Comparison of ENCODE assay signal across 9 mouse cellular contexts in genomic region chr17:85686476-85687420, GRCm38 (mm10). TPM values are rescaled to one million over a fixed set of nuclear protein-coding genes. Genes with fewer than 3 reads are reported as not detected.
DNase-seq lines count a peak whose midpoint lies in the region; ATAC-seq and TF ChIP-seq lines count a peak whose summit lies in the region.
"Had no signal": no experiment of that assay in that cellular context is flagged by ENCODE, and none has a peak within 500 bp of the region (broad histone marks: within the 10 kb centered on the region; RNA-seq: fewer than 3 reads in every experiment).

No protein-coding gene starts in this region.

- ATAC-seq in hindbrain, embryonic 16.5 days, result no peak
- ATAC-seq in midbrain, postnatal 0 days (ENCODE audit: low FRiP score), result no peak

- H3K27me3 ChIP-seq in kidney, adult 2 months (replicated peaks; ENCODE audit: control insufficient read depth, insufficient read depth, low read length), result peaks cover 9% of the 10 kb centered on the region
- peaks cover 98% of the 10 kb centered on the region for H3K27me3 ChIP-seq in embryonic facial prominence, embryonic 10.5 days (replicated peaks; ENCODE audit: low read depth, poor library complexity, severe bottlenecking)
- peaks cover 59% of the 10 kb centered on the region for H3K27me3 ChIP-seq in hindbrain, embryonic 16.5 days (replicated peaks; ENCODE audit: control insufficient read depth, insufficient read depth, low read length)
- H3K27me3 ChIP-seq in midbrain, postnatal 0 days (ENCODE audit: insufficient read depth, low read length), result peaks cover 77% of the 10 kb centered on the region
- H3K27me3 ChIP-seq: CH12.LX had no signal

- no peak for TF ChIP-seq POLR2A in kidney, adult 2 months (IDR thresholded peaks at IDR 0.05; ENCODE audit: low read depth, low read length)

- H3K36me3 ChIP-seq in kidney, adult 2 months (ENCODE audit: control insufficient read depth, insufficient read depth, low read length), result no peaks in the 10 kb centered on the region
- H3K36me3 ChIP-seq in embryonic facial prominence, embryonic 10.5 days (replicated peaks), result peaks cover 21% of the 10 kb centered on the region
- H3K36me3 ChIP-seq in hindbrain, embryonic 16.5 days (ENCODE audit: control insufficient read depth, insufficient read depth, low read length), result no peaks in the 10 kb centered on the region
- no peaks in the 10 kb centered on the region for H3K36me3 ChIP-seq in midbrain, postnatal 0 days (ENCODE audit: insufficient read depth, low read length)

- 0 out of 2 replicates have a peak overlapping the region, but pooled peaks have one; percentile 47 for H3K4me3 ChIP-seq in kidney, adult 2 months (ENCODE audit: insufficient read depth, low read depth, low read length)
- H3K4me3 ChIP-seq in embryonic facial prominence, embryonic 10.5 days, result peak overlapping the region; percentile 70
- peak overlapping the region; percentile 41 for H3K4me3 ChIP-seq in hindbrain, embryonic 16.5 days (ENCODE audit: low read length)
- peak overlapping the region; percentile 31; the same call in 1 of the 2 replicates for H3K4me3 ChIP-seq in midbrain, postnatal 0 days (ENCODE audit: low read depth, low read length)

- no peak for TF ChIP-seq CTCF in kidney, adult 2 months (conservative IDR thresholded peaks at IDR 0.05; ENCODE audit: insufficient read depth, insufficient read length, low read depth, low read length)
- TF ChIP-seq CTCF in midbrain, postnatal 0 days (IDR thresholded peaks at IDR 0.05), result no peak

- no peak for DNase-seq in kidney, adult 2 months
- no peak for DNase-seq in kidney, postnatal 14 days
- DNase-seq in embryonic facial prominence, embryonic 10.5 days (ENCODE audit: low spot score), result peak; percentile 50
- DNase-seq in midbrain, postnatal 0 days (ENCODE audit: low spot score), result no peak
- no peak for DNase-seq in cerebellum, adult 9-10 months
- no peak for DNase-seq in left cerebral cortex, postnatal 14 days (ENCODE audit: low spot score in 2 of 2)
- no peak for DNase-seq in cerebellum, adult 18-20 months

- WGBS in kidney, adult 2 months, result 11% methylated on average over 42 of the region's 42 CpGs
- WGBS in embryonic facial prominence, embryonic 10.5 days, result 1% methylated on average over 42 of the region's 42 CpGs
- 3% methylated on average over 42 of the region's 42 CpGs for WGBS in hindbrain, embryonic 16.5 days
- 2% methylated on average over 42 of the region's 42 CpGs for WGBS in midbrain, postnatal 0 days

- intact Hi-C loops in left cerebral cortex, postnatal 14 days (cut with DNase I), result loop anchor here (5.0 kb wide), 3 partner anchors 64 to 199 kb away; no protein-coding TSS in a partner anchor

- H3K4me1 ChIP-seq in kidney, adult 2 months (ENCODE audit: control insufficient read depth, insufficient read depth, low read length), result peaks cover 5% of the 10 kb centered on the region; the same call in 1 of the 2 replicates
- H3K4me1 ChIP-seq in embryonic facial prominence, embryonic 10.5 days, result peaks cover 82% of the 10 kb centered on the region
- H3K4me1 ChIP-seq in hindbrain, embryonic 16.5 days (ENCODE audit: control insufficient read depth, insufficient read depth, low read depth, low read length), result peaks cover 9% of the 10 kb centered on the region
- H3K4me1 ChIP-seq in midbrain, postnatal 0 days (ENCODE audit: insufficient read depth, low read length), result no peaks in the 10 kb centered on the region

- peak overlapping the region; percentile 61 for H3K4me2 ChIP-seq in hindbrain, embryonic 16.5 days (ENCODE audit: low read length)
- no peak overlapping the region for H3K4me2 ChIP-seq in midbrain, postnatal 0 days (ENCODE audit: low read depth, low read length, poor library complexity, severe bottlenecking)

- no peak overlapping the region for H3K27ac ChIP-seq in kidney, adult 2 months (ENCODE audit: insufficient read depth, low read depth, low read length)
- peak overlapping the region; percentile 89 for H3K27ac ChIP-seq in embryonic facial prominence, embryonic 10.5 days (replicated peaks)
- no peak overlapping the region for H3K27ac ChIP-seq in hindbrain, embryonic 16.5 days (ENCODE audit: low read depth, low read length)
- no peak overlapping the region for H3K27ac ChIP-seq in midbrain, postnatal 0 days (ENCODE audit: low read depth, low read length)

- H3K9ac ChIP-seq in hindbrain, embryonic 16.5 days (ENCODE audit: low read depth, low read length), result no peak overlapping the region
- no peak overlapping the region for H3K9ac ChIP-seq in midbrain, postnatal 0 days (replicated peaks; ENCODE audit: low read length, poor library complexity, severe bottlenecking)

- H3K9me3 ChIP-seq in embryonic facial prominence, embryonic 10.5 days, result no peaks in the 10 kb centered on the region
- no peaks in the 10 kb centered on the region for H3K9me3 ChIP-seq in hindbrain, embryonic 16.5 days (ENCODE audit: control insufficient read depth, low read length)
- H3K9me3 ChIP-seq in midbrain, postnatal 0 days (ENCODE audit: low read length), result no peaks in the 10 kb centered on the region

RNA-seq across cellular contexts. Expression of gene Six2, which starts 1.3 kb away (rescaled TPM):
- polyA plus RNA-seq in kidney, adult 2 months (2012; rRNA removed), result 0.11 TPM in 1 of 2 replicates, not detected in the other
- polyA plus RNA-seq in embryonic facial prominence, embryonic 10.5 days (2016; fragmentation: Nextera tagmentation; extraction: Ambion mirVana), result 10.1 and 15.6 TPM in 2 replicates
- polyA plus RNA-seq in hindbrain, embryonic 16.5 days (2015; fragmentation: Nextera tagmentation; extraction: Ambion mirVana), result 0.36 and 0.51 TPM in 2 replicates
- 0.24 and 1.3 TPM in 2 replicates for total RNA-seq in midbrain, postnatal 0 days (2014; rRNA removed)
- 0.17 and 0.39 TPM in 2 replicates for polyA plus RNA-seq in midbrain, postnatal 0 days (2015; fragmentation: Nextera tagmentation; extraction: Ambion mirVana)
- total RNA-seq in left cerebral cortex, postnatal 14 days (2021), result under 1 TPM; 0.53 to 0.90 TPM
